Mouse (Mus musculus): ENCODE measurements around the gene Cdk14. TPM values are rescaled to one million over a fixed set of nuclear protein-coding genes. Genes with fewer than 3 reads are reported as not detected.
A peak's percentile ranks its signal among the peaks of the same experiment; 100 is the strongest.

Gene Cdk14
- polyA plus RNA-seq, 1 experiment from 2014 or later = 19.7 TPM

DNA sequence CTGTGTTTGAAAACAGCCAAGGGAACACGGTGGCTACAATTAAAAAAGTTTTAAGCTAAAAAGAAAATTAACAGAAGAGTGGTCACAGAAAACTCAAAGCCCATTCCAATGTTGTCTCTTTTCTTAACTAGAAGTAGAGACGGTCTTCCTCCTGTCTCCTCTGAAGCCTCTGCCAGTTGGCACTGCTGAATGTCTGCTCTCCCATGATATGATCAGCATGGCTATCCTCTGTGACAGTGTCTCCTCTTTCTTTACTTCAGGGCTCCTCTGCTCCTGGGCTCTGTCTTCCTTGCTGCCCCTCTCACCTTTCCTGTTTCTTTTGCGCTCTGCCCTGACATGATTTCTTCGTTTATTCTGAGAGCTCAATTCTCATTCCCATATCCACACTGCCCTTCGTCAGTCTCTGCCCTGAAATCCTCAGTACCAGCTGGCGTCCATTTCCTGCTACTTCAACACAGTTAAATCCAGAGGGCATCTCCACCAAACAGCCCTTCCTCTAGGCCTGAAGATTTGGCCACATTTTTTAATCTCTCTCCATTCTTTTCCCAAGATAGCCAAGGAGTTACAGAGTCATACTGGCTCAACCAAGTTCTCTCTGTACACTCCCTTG lies 567.3 kb downstream of the Cdk14 start:
- no peak overlapping the region for H3K4me2 ChIP-seq (replicated peaks; ENCODE audit: low read depth, low read length)

GRCm38 (mm10) chr5:4851934-4852710 lies 568.0 kb downstream of the Cdk14 start:
- peak; percentile 80 for ATAC-seq
- H3K9me3 ChIP-seq (ENCODE audit: low read length) = no peaks in the 10 kb centered on the region
- H3K27ac ChIP-seq (ENCODE audit: low read length) = peak overlapping the region; percentile 71
- 55% methylated on average over 9 of the region's 9 CpGs for WGBS
- peak; percentile 69 for DNase-seq (ENCODE audit: low spot score)
- H3K4me3 ChIP-seq (ENCODE audit: low read depth, low read length) = no peak overlapping the region
- H3K36me3 ChIP-seq (ENCODE audit: insufficient read depth, low read length) = no peaks in the 10 kb centered on the region
- TF ChIP-seq CTCF (IDR thresholded peaks at IDR 0.05) = no peak
- TF ChIP-seq EP300 (IDR thresholded peaks at IDR 0.05) = peak; percentile 22; the same call in 1 of the 2 replicates
- H3K4me1 ChIP-seq (ENCODE audit: insufficient read depth, low read depth, low read length) = no peaks in the 10 kb centered on the region
- no peak overlapping the region for H3K9ac ChIP-seq (replicated peaks; ENCODE audit: low read depth)
- no peak overlapping the region for H3K4me2 ChIP-seq (replicated peaks; ENCODE audit: low read depth, low read length)
- no peaks in the 10 kb centered on the region for H3K27me3 ChIP-seq (replicated peaks; ENCODE audit: insufficient read depth, low read length)

More for the DNA sequence above, 567.3 kb downstream of the Cdk14 start:
- DNase-seq (ENCODE audit: low spot score) (peak; percentile 20), ATAC-seq (peak; percentile 32)
- 62% methylated on average over 6 of the region's 6 CpGs for WGBS
- Histone ChIP-seq H3K27me3 (replicated peaks; ENCODE audit: insufficient read depth, low read length) (no peaks in the 10 kb centered on the region), H3K27ac (ENCODE audit: low read length) (peak overlapping the region; percentile 71), H3K4me1 (ENCODE audit: insufficient read depth, low read depth, low read length) (no peaks in the 10 kb centered on the region), H3K9ac (replicated peaks; ENCODE audit: low read depth) (no peak overlapping the region), H3K9me3 (ENCODE audit: low read length) (no peaks in the 10 kb centered on the region), H3K36me3 (ENCODE audit: insufficient read depth, low read length) (no peaks in the 10 kb centered on the region), H3K4me3 (ENCODE audit: low read depth, low read length) (no peak overlapping the region)
- no peak for TF ChIP-seq CTCF (IDR thresholded peaks at IDR 0.05)
- no peak for TF ChIP-seq EP300 (IDR thresholded peaks at IDR 0.05)

- Histone ChIP-seq H3K4me1 (ENCODE audit: insufficient read depth, low read depth, low read length) (no peaks in the 10 kb centered on the region), H3K27me3 (replicated peaks; ENCODE audit: insufficient read depth, low read length) (no peaks in the 10 kb centered on the region), H3K9ac (replicated peaks; ENCODE audit: low read depth) (no peak overlapping the region), H3K9me3 (ENCODE audit: low read length) (no peaks in the 10 kb centered on the region), H3K4me3 (ENCODE audit: low read depth, low read length) (no peak overlapping the region), H3K4me2 (replicated peaks; ENCODE audit: low read depth, low read length) (no peak overlapping the region), H3K27ac (ENCODE audit: low read length) (0 out of 2 replicates have a peak overlapping the region, but pooled peaks have one; percentile 15), H3K36me3 (ENCODE audit: insufficient read depth, low read length) (no peaks in the 10 kb centered on the region)
- no peak for DNase-seq (ENCODE audit: low spot score)
- ATAC-seq = peak; percentile 49; the same call in 1 of the 2 replicates
- 79% methylated on average over 4 of the region's 4 CpGs for WGBS
- TF ChIP-seq EP300 (IDR thresholded peaks at IDR 0.05) = no peak
- no peak for TF ChIP-seq CTCF (IDR thresholded peaks at IDR 0.05)
Observed at GRCm38 (mm10) chr5:4851245-4851933, 568.7 kb downstream of the Cdk14 start.

DNA sequence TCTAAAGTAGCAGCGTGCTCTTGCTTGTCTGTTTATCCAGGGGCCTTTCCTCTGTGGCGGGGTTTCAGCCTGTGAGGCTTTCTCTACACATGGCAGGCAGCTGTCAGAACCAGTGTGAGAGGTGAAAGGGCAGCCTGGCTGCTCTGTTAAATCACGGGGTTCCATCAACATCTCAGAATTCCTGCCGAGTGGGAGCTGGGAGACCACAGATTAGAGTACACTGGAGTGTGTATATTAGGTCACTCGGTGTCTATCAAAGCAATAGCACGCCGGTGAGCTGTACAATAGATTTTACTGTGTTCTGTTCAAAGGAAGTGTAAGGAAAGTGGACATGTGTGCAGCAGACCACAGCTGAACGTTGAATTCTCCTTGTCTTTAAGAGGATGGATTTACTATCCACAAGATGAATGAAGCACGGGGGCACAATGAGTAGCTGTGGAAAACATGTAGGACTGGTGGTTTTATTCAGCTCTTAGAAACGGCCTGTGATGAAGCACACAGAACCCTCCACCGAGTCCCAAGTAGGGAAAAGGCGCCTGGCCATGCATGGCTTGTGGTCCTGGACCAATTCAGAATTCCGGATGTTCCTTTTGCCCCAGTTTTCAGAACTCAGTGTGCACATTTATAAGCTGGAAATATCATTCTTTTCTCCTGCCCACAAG lies 585.2 kb downstream of the Cdk14 start:
- Histone ChIP-seq H3K4me2 (replicated peaks; ENCODE audit: low read depth, low read length) (no peak overlapping the region), H3K27me3 (replicated peaks; ENCODE audit: insufficient read depth, low read length) (no peaks in the 10 kb centered on the region), H3K36me3 (ENCODE audit: insufficient read depth, low read length) (no peaks in the 10 kb centered on the region), H3K4me3 (ENCODE audit: low read depth, low read length) (no peak overlapping the region), H3K9ac (replicated peaks; ENCODE audit: low read depth) (no peak overlapping the region), H3K9me3 (ENCODE audit: low read length) (no peaks in the 10 kb centered on the region), H3K27ac (ENCODE audit: low read length) (no peak overlapping the region), H3K4me1 (ENCODE audit: insufficient read depth, low read depth, low read length) (no peaks in the 10 kb centered on the region)
- 23% methylated on average over 13 of the region's 13 CpGs for WGBS
- ATAC-seq (no peak), DNase-seq (ENCODE audit: low spot score) (peak; percentile 40)
- TF ChIP-seq CTCF (IDR thresholded peaks at IDR 0.05) = no peak
- no peak for TF ChIP-seq EP300 (IDR thresholded peaks at IDR 0.05)

DNA sequence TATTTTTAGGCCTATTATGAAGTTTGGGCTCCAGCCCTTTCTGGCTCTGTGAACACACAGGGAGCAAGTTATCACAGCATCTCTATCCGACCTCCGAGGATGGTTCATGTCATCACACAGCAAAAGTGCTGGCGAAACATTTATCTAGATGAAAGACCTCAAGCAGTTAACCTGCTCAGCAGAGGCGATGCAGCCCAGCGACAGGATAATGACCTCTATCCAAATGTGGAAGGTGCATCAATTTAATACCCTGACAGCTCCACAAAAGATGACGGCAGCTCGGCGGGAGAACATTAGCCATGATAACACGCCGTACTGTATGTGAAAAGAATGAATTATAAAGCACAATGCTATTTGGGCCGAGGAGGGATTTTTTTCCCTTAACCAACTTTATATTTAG lies 586.2 kb downstream of the Cdk14 start:
- Histone ChIP-seq H3K9me3 (ENCODE audit: low read length) (no peaks in the 10 kb centered on the region), H3K27ac (ENCODE audit: low read length) (no peak overlapping the region), H3K4me1 (ENCODE audit: insufficient read depth, low read depth, low read length) (no peaks in the 10 kb centered on the region), H3K36me3 (ENCODE audit: insufficient read depth, low read length) (no peaks in the 10 kb centered on the region), H3K27me3 (replicated peaks; ENCODE audit: insufficient read depth, low read length) (no peaks in the 10 kb centered on the region), H3K9ac (replicated peaks; ENCODE audit: low read depth) (no peak overlapping the region), H3K4me3 (ENCODE audit: low read depth, low read length) (no peak overlapping the region), H3K4me2 (replicated peaks; ENCODE audit: low read depth, low read length) (no peak overlapping the region)
- no peak for DNase-seq (ENCODE audit: low spot score)
- no peak for TF ChIP-seq CTCF (IDR thresholded peaks at IDR 0.05)
- TF ChIP-seq EP300 (IDR thresholded peaks at IDR 0.05) = no peak
- 64% methylated on average over 11 of the region's 11 CpGs for WGBS
- ATAC-seq = no peak

- H3K9me3 ChIP-seq (ENCODE audit: low read length) = no peaks in the 10 kb centered on the region
- no peak overlapping the region for H3K9ac ChIP-seq (replicated peaks; ENCODE audit: low read depth)
- no peaks in the 10 kb centered on the region for H3K4me1 ChIP-seq (ENCODE audit: insufficient read depth, low read depth, low read length)
- no peak overlapping the region for H3K4me2 ChIP-seq (replicated peaks; ENCODE audit: low read depth, low read length)
- WGBS = 93% methylated on average over 2 of the region's 2 CpGs
- no peak for DNase-seq (ENCODE audit: low spot score)
- TF ChIP-seq EP300 (IDR thresholded peaks at IDR 0.05) = no peak
- no peak for TF ChIP-seq CTCF (IDR thresholded peaks at IDR 0.05)
- H3K36me3 ChIP-seq (ENCODE audit: insufficient read depth, low read length) = no peaks in the 10 kb centered on the region
- ATAC-seq = no peak
- H3K27me3 ChIP-seq (replicated peaks; ENCODE audit: insufficient read depth, low read length) = no peaks in the 10 kb centered on the region
- H3K4me3 ChIP-seq (ENCODE audit: low read depth, low read length) = no peak overlapping the region
- no peak overlapping the region for H3K27ac ChIP-seq (ENCODE audit: low read length)
Observed at GRCm38 (mm10) chr5:4826886-4827285, 593.2 kb downstream of the Cdk14 start.
